Mouse (Mus musculus) midbrain, embryonic 13.5 days (tissue): ENCODE measurements around the gene Cilp2. TPM values are rescaled to one million over a fixed set of nuclear protein-coding genes. Genes with fewer than 3 reads are reported as not detected.

Experiments
- ATAC-seq: fragments of 200-750 bp; cut with Nextera tagmentation; 2 replicates; pipeline ENCODE4 v1.8.0; 2017; ENCODE audit warnings: mild to moderate bottlenecking, moderate TSS enrichment, moderate library complexity
- H3K27ac ChIP-seq: fragments of 300-500 bp; sonication (generic); 2 replicates; pipeline ENCODE4 v1.5.1; 2015; ENCODE audit warnings: inconsistent platforms, mild to moderate bottlenecking, moderate library complexity
- H3K27me3 ChIP-seq: fragments of 300-500 bp; sonication (generic); 2 replicates; pipeline ENCODE4 v1.6.1; 2015; ENCODE audit warnings: mild to moderate bottlenecking, inconsistent platforms
- H3K36me3 ChIP-seq: fragments of 300-500 bp; sonication (generic); 2 replicates; pipeline ENCODE4 v1.6.1; 2015; ENCODE audit warnings: mild to moderate bottlenecking, inconsistent platforms
- H3K4me1 ChIP-seq: fragments of 300-500 bp; sonication (generic); replicated peaks from 2 replicates; pipeline ENCODE4 v1.6.1; 2015; ENCODE audit warnings: inconsistent platforms
- H3K4me2 ChIP-seq: fragments of 300-500 bp; sonication (generic); replicated peaks from 2 replicates; pipeline ENCODE4 v1.6.1; 2015; ENCODE audit warnings: moderate library complexity, mild to moderate bottlenecking, inconsistent platforms
- H3K4me3 ChIP-seq: fragments of 300-500 bp; sonication (generic); replicated peaks from 2 replicates; pipeline ENCODE4 v1.5.1; 2015; ENCODE audit warnings: mild to moderate bottlenecking, inconsistent platforms
- H3K9ac ChIP-seq: fragments of 300-500 bp; sonication (generic); replicated peaks from 2 replicates; pipeline ENCODE4 v1.6.1; 2015; ENCODE audit warnings: mild to moderate bottlenecking, inconsistent platforms
- H3K9me3 ChIP-seq: fragments of 300-500 bp; sonication (generic); 2 replicates; pipeline ENCODE4 v1.6.1; 2016; ENCODE audit warnings: mild to moderate bottlenecking, inconsistent platforms
- WGBS: fragments of 180-500 bp; shearing (Covaris S2); methylation state at CpG from one replicate; pipeline ENCODE4 v1.1.7; 2015; 5-methylcytosine and 5-hydroxymethylcytosine counted together
- polyA plus RNA-seq: library from polyadenylated mRNA; unstranded; fragments of >200 nt; fragmentation: Nextera tagmentation; extraction: Ambion mirVana; gene quantifications from 2 replicates; pipeline ENCODE4 v1.2.1, GENCODE M21; 2015

The Cilp2 gene
- 2.1 TPM in 2 replicates for polyA plus RNA-seq

- Histone ChIP-seq H3K4me2 (peak within 1 kb of the TSS; percentile 46), H3K27ac (no peak within 1 kb of the TSS), H3K9me3 (no peaks in the 10 kb centered on the region), H3K27me3 (peaks cover 83% of the 10 kb centered on the region), H3K4me3 (peak within 1 kb of the TSS; percentile 26), H3K4me1 (peaks cover 52% of the 10 kb centered on the region), H3K36me3 (0 out of 2 replicates have a peak, but pooled peaks cover 2% of the 10 kb centered on the region), H3K9ac (peak within 1 kb of the TSS; percentile 30)
- peak; percentile 10; the same call in 1 of the 2 replicates for ATAC-seq
- WGBS, result under 1% methylated on average over 60 of the region's 60 CpGs
Measured at GRCm38 (mm10) chr8:69887289-69888243, at the start of gene Cilp2. TSS of gene Cilp2 (minus strand) at chr8:69887687.

- 65% methylated on average over 7 of the region's 7 CpGs for WGBS
- Histone ChIP-seq H3K4me1 (peaks cover 14% of the 10 kb centered on the region), H3K27me3 (no peaks in the 10 kb centered on the region), H3K9me3 (no peaks in the 10 kb centered on the region), H3K36me3 (peaks cover 18% of the 10 kb centered on the region), H3K27ac (peak overlapping the region; percentile 61), H3K4me3 (no peak overlapping the region), H3K9ac (no peak overlapping the region), H3K4me2 (no peak overlapping the region)
- peak; percentile 74 for ATAC-seq
Measured at GRCm38 (mm10) chr8:69936050-69936794, 48.7 kb upstream of the Cilp2 start.

- H3K27me3 ChIP-seq, result no peaks in the 10 kb centered on the region
- H3K9ac ChIP-seq, result no peak overlapping the region
- H3K4me3 ChIP-seq, result no peak overlapping the region
- no peak overlapping the region for H3K4me2 ChIP-seq
- H3K36me3 ChIP-seq, result peaks cover 18% of the 10 kb centered on the region
- 94% methylated on average over 3 of the region's 3 CpGs for WGBS
- H3K9me3 ChIP-seq, result no peaks in the 10 kb centered on the region
- peak overlapping the region; percentile 30; the same call in 1 of the 2 replicates for H3K27ac ChIP-seq
- H3K4me1 ChIP-seq, result peaks cover 14% of the 10 kb centered on the region
- ATAC-seq, result no peak
Measured at GRCm38 (mm10) chr8:69935431-69935830, 47.9 kb upstream of the Cilp2 start.

GRCm38 (mm10) chr8:69934582-69934981 is 47.1 kb upstream of the Cilp2 start:
- Histone ChIP-seq H3K4me1 (peaks cover 14% of the 10 kb centered on the region), H3K9ac (no peak overlapping the region; the same call in 1 of the 2 replicates), H3K36me3 (peaks cover 18% of the 10 kb centered on the region)

GRCm38 (mm10) chr8:69933811-69934210 is 46.3 kb upstream of the Cilp2 start:
- no peak overlapping the region for H3K4me3 ChIP-seq
- 94% methylated on average over 2 of the region's 2 CpGs for WGBS
- H3K9me3 ChIP-seq, result no peaks in the 10 kb centered on the region
- peaks cover 20% of the 10 kb centered on the region for H3K36me3 ChIP-seq
- H3K4me2 ChIP-seq, result no peak overlapping the region
- no peak for ATAC-seq
- H3K4me1 ChIP-seq, result peaks cover 14% of the 10 kb centered on the region
- no peaks in the 10 kb centered on the region for H3K27me3 ChIP-seq
- no peak overlapping the region for H3K9ac ChIP-seq
- H3K27ac ChIP-seq, result no peak overlapping the region

More at GRCm38 (mm10) chr8:69934582-69934981, 47.1 kb upstream of the Cilp2 start:
- no peak for ATAC-seq
- no peak overlapping the region for H3K4me3 ChIP-seq
- no peak overlapping the region for H3K4me2 ChIP-seq
- WGBS, result 92% methylated on average over 5 of the region's 5 CpGs
- no peaks in the 10 kb centered on the region for H3K9me3 ChIP-seq
- no peak overlapping the region for H3K27ac ChIP-seq
- no peaks in the 10 kb centered on the region for H3K27me3 ChIP-seq

- no peak for ATAC-seq
- H3K27me3 ChIP-seq, result no peaks in the 10 kb centered on the region
Measured at GRCm38 (mm10) chr8:69926901-69927300, 39.4 kb upstream of the Cilp2 start.

GRCm38 (mm10) chr8:69923986-69924385 is 36.5 kb upstream of the Cilp2 start:
- Histone ChIP-seq H3K27me3 (no peaks in the 10 kb centered on the region), H3K4me1 (peaks cover 20% of the 10 kb centered on the region), H3K4me2 (no peak overlapping the region), H3K27ac (no peak overlapping the region), H3K4me3 (no peak overlapping the region), H3K36me3 (peaks cover 4% of the 10 kb centered on the region; the same call in 1 of the 2 replicates), H3K9me3 (no peaks in the 10 kb centered on the region), H3K9ac (no peak overlapping the region)
- WGBS, result 87% methylated on average over 1 of the region's 1 CpGs
- no peak for ATAC-seq

More at GRCm38 (mm10) chr8:69926901-69927300, 39.4 kb upstream of the Cilp2 start:
- H3K9me3 ChIP-seq, result no peaks in the 10 kb centered on the region
- no peak overlapping the region for H3K27ac ChIP-seq
- no peaks in the 10 kb centered on the region for H3K4me1 ChIP-seq
- H3K36me3 ChIP-seq, result peaks cover 4% of the 10 kb centered on the region; the same call in 1 of the 2 replicates
- no peak overlapping the region for H3K4me2 ChIP-seq
- no peak overlapping the region for H3K4me3 ChIP-seq
- no peak overlapping the region for H3K9ac ChIP-seq

- Histone ChIP-seq H3K9ac (peak overlapping the region; percentile 42; the same call in 1 of the 2 replicates), H3K27me3 (no peaks in the 10 kb centered on the region), H3K27ac (peak overlapping the region; percentile 83), H3K4me2 (no peak overlapping the region), H3K4me3 (no peak overlapping the region), H3K36me3 (peaks cover 17% of the 10 kb centered on the region), H3K9me3 (no peaks in the 10 kb centered on the region), H3K4me1 (peaks cover 20% of the 10 kb centered on the region)
- WGBS, result 98% methylated on average over 2 of the region's 2 CpGs
- no peak for ATAC-seq
Measured at GRCm38 (mm10) chr8:69921141-69921540, 33.7 kb upstream of the Cilp2 start.

GRCm38 (mm10) chr8:69919876-69920662 is 32.6 kb upstream of the Cilp2 start:
- WGBS, result 49% methylated on average over 11 of the region's 11 CpGs
- Histone ChIP-seq H3K27ac (peak overlapping the region; percentile 83), H3K4me1 (peaks cover 20% of the 10 kb centered on the region), H3K36me3 (peaks cover 21% of the 10 kb centered on the region), H3K9ac (peak overlapping the region; percentile 42; the same call in 1 of the 2 replicates), H3K4me3 (no peak overlapping the region), H3K9me3 (no peaks in the 10 kb centered on the region), H3K27me3 (no peaks in the 10 kb centered on the region), H3K4me2 (peak overlapping the region; percentile 14)
- peak; percentile 71 for ATAC-seq

GRCm38 (mm10) chr8:69919010-69919409 is 31.5 kb upstream of the Cilp2 start:
- H3K4me3 ChIP-seq, result no peak overlapping the region
- no peaks in the 10 kb centered on the region for H3K27me3 ChIP-seq
- 71% methylated on average over 1 of the region's 1 CpGs for WGBS
- no peaks in the 10 kb centered on the region for H3K9me3 ChIP-seq
- H3K27ac ChIP-seq, result no peak overlapping the region
- ATAC-seq, result peak; percentile 49
- no peak overlapping the region for H3K4me2 ChIP-seq
- peaks cover 20% of the 10 kb centered on the region for H3K4me1 ChIP-seq
- peaks cover 32% of the 10 kb centered on the region for H3K36me3 ChIP-seq
- H3K9ac ChIP-seq, result no peak overlapping the region

GRCm38 (mm10) chr8:69918506-69918905 is 31.0 kb upstream of the Cilp2 start:
- Histone ChIP-seq H3K9me3 (no peaks in the 10 kb centered on the region), H3K27ac (no peak overlapping the region), H3K4me3 (no peak overlapping the region), H3K4me2 (no peak overlapping the region), H3K4me1 (peaks cover 20% of the 10 kb centered on the region), H3K27me3 (no peaks in the 10 kb centered on the region), H3K36me3 (peaks cover 37% of the 10 kb centered on the region), H3K9ac (no peak overlapping the region)
- ATAC-seq, result peak; percentile 19; the same call in 1 of the 2 replicates
